Mouse (Mus musculus): ENCODE results near the gene Lmna. TPM values are rescaled to one million over a fixed set of nuclear protein-coding genes. Genes with fewer than 3 reads are reported as not detected.
A peak's percentile ranks its signal among the peaks of the same experiment; 100 is the strongest.

Gene Lmna
- polyA plus RNA-seq, 1 experiment from 2014 or later, result 267 TPM

- H3K9me3 ChIP-seq (ENCODE audit: control insufficient read depth, low read length), result no peaks in the 10 kb centered on the region
- no peak overlapping the region for H3K4me2 ChIP-seq (replicated peaks; ENCODE audit: low read depth)
- no peak overlapping the region for H3K9ac ChIP-seq (ENCODE audit: low read length)
- 73% methylated on average over 8 of the region's 8 CpGs for WGBS
- no peaks in the 10 kb centered on the region for H3K36me3 ChIP-seq (ENCODE audit: control insufficient read depth, insufficient read depth, low read length)
- H3K27me3 ChIP-seq (ENCODE audit: control insufficient read depth, insufficient read depth, low read length), result no peaks in the 10 kb centered on the region
- no peak overlapping the region for H3K4me3 ChIP-seq (ENCODE audit: low read depth, low read length)
- ATAC-seq (ENCODE audit: low FRiP score, low TSS enrichment) (no peak), DNase-seq (ENCODE audit: low spot score) (peak; percentile 12)
- no peak for TF ChIP-seq EP300 (optimal IDR thresholded peaks at IDR 0.05)
- no peak for TF ChIP-seq CTCF (IDR thresholded peaks at IDR 0.05; ENCODE audit: low read depth)
- H3K27ac ChIP-seq (replicated peaks), result no peak overlapping the region
- peaks cover 6% of the 10 kb centered on the region; the same call in 1 of the 2 replicates for H3K4me1 ChIP-seq (replicated peaks; ENCODE audit: control insufficient read depth, insufficient read depth)
Measured at GRCm38 (mm10) chr3:88453986-88454385, 55.8 kb downstream of the Lmna start.

- H3K4me1 ChIP-seq (replicated peaks; ENCODE audit: control insufficient read depth, insufficient read depth), result peaks cover 9% of the 10 kb centered on the region; the same call in 1 of the 2 replicates
- no peak overlapping the region for H3K4me3 ChIP-seq (ENCODE audit: low read depth, low read length)
- H3K9ac ChIP-seq (ENCODE audit: low read length), result 0 out of 2 replicates have a peak overlapping the region, but pooled peaks have one; percentile 2
- H3K9me3 ChIP-seq (ENCODE audit: control insufficient read depth, low read length), result no peaks in the 10 kb centered on the region
- H3K27me3 ChIP-seq (ENCODE audit: control insufficient read depth, insufficient read depth, low read length), result no peaks in the 10 kb centered on the region
- ATAC-seq (ENCODE audit: low FRiP score, low TSS enrichment) (no peak), DNase-seq (ENCODE audit: low spot score) (no peak)
- TF ChIP-seq CTCF (IDR thresholded peaks at IDR 0.05; ENCODE audit: low read depth) (no peak), EP300 (optimal IDR thresholded peaks at IDR 0.05) (no peak)
- H3K36me3 ChIP-seq (ENCODE audit: control insufficient read depth, insufficient read depth, low read length), result no peaks in the 10 kb centered on the region
- no peak overlapping the region for H3K27ac ChIP-seq (replicated peaks)
- WGBS, result 64% methylated on average over 8 of the region's 8 CpGs
- no peak overlapping the region for H3K4me2 ChIP-seq (replicated peaks; ENCODE audit: low read depth)
Measured at GRCm38 (mm10) chr3:88453369-88453768, 56.4 kb downstream of the Lmna start.

- ATAC-seq (ENCODE audit: low FRiP score, low TSS enrichment) (no peak), DNase-seq (ENCODE audit: low spot score) (peak; percentile 12)
- Histone ChIP-seq H3K9ac (ENCODE audit: low read length) (no peak overlapping the region), H3K4me2 (replicated peaks; ENCODE audit: low read depth) (no peak overlapping the region), H3K9me3 (ENCODE audit: control insufficient read depth, low read length) (no peaks in the 10 kb centered on the region), H3K4me3 (ENCODE audit: low read depth, low read length) (no peak overlapping the region), H3K27ac (replicated peaks) (no peak overlapping the region), H3K27me3 (ENCODE audit: control insufficient read depth, insufficient read depth, low read length) (no peaks in the 10 kb centered on the region), H3K36me3 (ENCODE audit: control insufficient read depth, insufficient read depth, low read length) (no peaks in the 10 kb centered on the region), H3K4me1 (replicated peaks; ENCODE audit: control insufficient read depth, insufficient read depth) (peaks cover 9% of the 10 kb centered on the region; the same call in 1 of the 2 replicates)
- 84% methylated on average over 6 of the region's 6 CpGs for WGBS
- TF ChIP-seq EP300 (optimal IDR thresholded peaks at IDR 0.05) (no peak), CTCF (IDR thresholded peaks at IDR 0.05; ENCODE audit: low read depth) (no peak)
Measured at GRCm38 (mm10) chr3:88452716-88453115, 57.0 kb downstream of the Lmna start.

GRCm38 (mm10) chr3:88452246-88452645, 57.5 kb downstream of the Lmna start:
- ATAC-seq (ENCODE audit: low FRiP score, low TSS enrichment), result no peak
- H3K4me3 ChIP-seq (ENCODE audit: low read depth, low read length), result no peak overlapping the region
- no peaks in the 10 kb centered on the region for H3K9me3 ChIP-seq (ENCODE audit: control insufficient read depth, low read length)
- no peak overlapping the region for H3K9ac ChIP-seq (ENCODE audit: low read length)
- H3K4me1 ChIP-seq (replicated peaks; ENCODE audit: control insufficient read depth, insufficient read depth), result peaks cover 6% of the 10 kb centered on the region; the same call in 1 of the 2 replicates
- WGBS, result 63% methylated on average over 5 of the region's 5 CpGs
- no peak overlapping the region for H3K27ac ChIP-seq (replicated peaks)
- H3K4me2 ChIP-seq (replicated peaks; ENCODE audit: low read depth), result no peak overlapping the region
- H3K36me3 ChIP-seq (ENCODE audit: control insufficient read depth, insufficient read depth, low read length), result no peaks in the 10 kb centered on the region
- H3K27me3 ChIP-seq (ENCODE audit: control insufficient read depth, insufficient read depth, low read length), result no peaks in the 10 kb centered on the region
- no peak for TF ChIP-seq CTCF (IDR thresholded peaks at IDR 0.05; ENCODE audit: low read depth)
- no peak for TF ChIP-seq EP300 (optimal IDR thresholded peaks at IDR 0.05)
- DNase-seq (ENCODE audit: low spot score), result no peak

- peaks cover 7% of the 10 kb centered on the region; the same call in 1 of the 2 replicates for H3K4me1 ChIP-seq (replicated peaks; ENCODE audit: control insufficient read depth, insufficient read depth)
- ATAC-seq (ENCODE audit: low FRiP score, low TSS enrichment) (no peak), DNase-seq (ENCODE audit: low spot score) (peak; percentile 55)
- 66% methylated on average over 12 of the region's 12 CpGs for WGBS
- H3K27me3 ChIP-seq (ENCODE audit: control insufficient read depth, insufficient read depth, low read length), result no peaks in the 10 kb centered on the region
- no peaks in the 10 kb centered on the region for H3K36me3 ChIP-seq (ENCODE audit: control insufficient read depth, insufficient read depth, low read length)
- no peak overlapping the region; the same call in 1 of the 2 replicates for H3K27ac ChIP-seq (replicated peaks)
- H3K4me3 ChIP-seq (ENCODE audit: low read depth, low read length), result no peak overlapping the region
- TF ChIP-seq EP300 (optimal IDR thresholded peaks at IDR 0.05), result no peak
- no peak for TF ChIP-seq CTCF (IDR thresholded peaks at IDR 0.05; ENCODE audit: low read depth)
- H3K9ac ChIP-seq (ENCODE audit: low read length), result no peak overlapping the region
- no peak overlapping the region for H3K4me2 ChIP-seq (replicated peaks; ENCODE audit: low read depth)
- H3K9me3 ChIP-seq (ENCODE audit: control insufficient read depth, low read length), result no peaks in the 10 kb centered on the region
Measured at GRCm38 (mm10) chr3:88450379-88451131, 59.2 kb downstream of the Lmna start.

Measured in stomach, postnatal 0 days (tissue).